Mouse (Mus musculus) heart, adult 2 months (tissue): ENCODE measurements around the gene Hist1h2aa.

Experiments
- CTCF ChIP-seq: fragments of 200-600 bp; IDR thresholded peaks from 2 replicates; pipeline ENCODE4 v1.8.1; 2022; ENCODE audit warnings: antibody characterized with exemption, mild to moderate bottlenecking, moderate library complexity
- EP300 ChIP-seq: fragments of 200-500 bp; IDR thresholded peaks from 2 replicates; pipeline ENCODE4 v1.6.1; 2011; ENCODE audit warnings: low read depth, low read length, control low read depth; ENCODE audit not compliant: insufficient read depth

DNA sequence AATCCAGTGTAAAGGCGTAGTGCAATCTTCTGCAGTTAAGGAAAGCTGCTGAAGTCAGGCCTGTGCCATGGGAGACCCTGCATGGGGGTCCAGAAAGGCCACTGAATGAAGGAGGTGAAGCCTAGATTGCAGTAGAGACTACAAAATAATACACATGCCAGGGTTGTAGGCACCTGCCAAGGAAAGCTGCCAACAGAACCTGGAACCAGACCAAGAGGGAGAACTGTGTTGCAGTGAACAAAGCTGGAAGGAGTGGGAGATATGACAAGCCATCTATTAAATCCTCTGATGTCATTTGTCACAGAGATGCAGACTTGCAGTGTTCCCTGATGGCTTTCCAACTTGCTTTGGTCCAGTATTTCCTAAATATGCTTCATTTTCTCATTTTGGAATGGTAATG, 4.4 kb downstream of the Hist1h2aa start:
- no peak for TF ChIP-seq CTCF
- no peak for TF ChIP-seq EP300
